Mouse (Mus musculus): ENCODE measurements around the gene H2-Eb2. TPM values are rescaled to one million over a fixed set of nuclear protein-coding genes. Genes with fewer than 3 reads are reported as not detected.

Gene H2-Eb2
- polyA plus RNA-seq, 1 experiment from 2014 or later: not detected

DNA sequence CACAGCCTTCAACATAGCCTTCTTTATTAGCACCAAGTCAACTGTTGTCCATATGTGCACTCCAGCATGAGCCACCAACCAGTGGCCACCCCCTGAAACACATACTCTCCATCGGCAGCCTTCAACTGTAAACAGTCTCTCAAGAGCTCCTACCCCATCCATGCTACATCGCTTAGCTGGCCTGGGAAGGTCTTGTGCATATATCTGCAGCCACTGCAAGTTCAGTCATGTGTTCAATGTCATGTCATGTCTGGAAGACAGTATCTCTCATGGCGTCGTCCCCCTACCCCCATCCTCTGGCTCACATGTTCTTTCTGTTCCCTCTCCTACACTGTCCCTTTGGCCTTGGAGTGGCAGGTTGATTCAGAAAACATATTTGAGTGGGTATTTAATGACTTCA, 19.4 kb downstream of the H2-Eb2 start:
- WGBS: 80% methylated on average over 4 of the region's 4 CpGs
- Histone ChIP-seq H3K36me3 (no peaks in the 10 kb centered on the region), H3K9ac (no peak overlapping the region), H3K4me3 (replicated peaks) (no peak overlapping the region), H3K27me3 (replicated peaks) (no peaks in the 10 kb centered on the region), H3K27ac (no peak overlapping the region), H3K4me1 (replicated peaks) (no peaks in the 10 kb centered on the region), H3K9me3 (no peaks in the 10 kb centered on the region), H3K4me2 (replicated peaks) (no peak overlapping the region)
- ATAC-seq: no peak

DNA sequence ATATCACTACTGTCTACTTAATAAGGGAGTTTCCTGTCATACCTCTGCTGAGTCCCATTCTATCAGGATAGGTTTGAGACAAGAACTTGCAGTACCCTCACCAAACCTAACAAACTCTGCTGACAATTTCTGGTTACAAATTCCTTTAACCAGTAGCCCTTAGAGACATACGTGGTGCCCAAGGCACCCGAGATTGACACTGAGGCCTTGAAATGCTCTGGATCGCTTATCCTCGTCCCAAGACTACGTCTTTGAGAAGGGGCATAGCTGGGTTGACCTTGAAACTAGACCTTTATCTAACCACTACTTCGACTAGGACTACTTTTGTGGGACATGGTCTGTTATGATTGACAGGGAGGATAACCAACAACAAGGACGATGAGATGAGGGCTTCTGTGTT, 20.0 kb downstream of the H2-Eb2 start:
- no peaks in the 10 kb centered on the region for H3K36me3 ChIP-seq
- no peaks in the 10 kb centered on the region for H3K4me1 ChIP-seq (replicated peaks)
- ATAC-seq: no peak
- WGBS: 81% methylated on average over 7 of the region's 7 CpGs
- H3K9me3 ChIP-seq: no peaks in the 10 kb centered on the region
- H3K27ac ChIP-seq: no peak overlapping the region
- no peaks in the 10 kb centered on the region for H3K27me3 ChIP-seq (replicated peaks)
- H3K4me3 ChIP-seq (replicated peaks): no peak overlapping the region
- no peak overlapping the region for H3K9ac ChIP-seq
- no peak overlapping the region for H3K4me2 ChIP-seq (replicated peaks)

DNA sequence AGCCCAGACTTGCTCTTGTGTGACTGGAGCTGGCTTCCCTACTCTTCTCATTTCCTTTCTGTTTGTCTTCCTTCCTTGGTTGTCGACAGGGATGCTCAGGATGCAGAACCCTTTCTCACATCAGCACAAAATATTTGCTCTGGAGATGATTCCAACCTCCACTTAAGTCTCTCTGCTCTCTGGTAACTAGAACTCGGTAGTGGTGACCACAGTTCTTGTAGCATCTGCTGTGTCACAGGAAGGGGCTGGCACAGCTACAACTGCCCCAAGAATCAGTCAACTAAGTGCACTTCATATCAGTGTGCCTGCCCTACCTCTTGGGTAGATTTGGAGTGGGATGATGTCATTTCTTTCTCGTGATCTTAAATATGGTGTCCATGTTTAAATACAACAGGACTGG, 20.6 kb downstream of the H2-Eb2 start:
- Histone ChIP-seq H3K36me3 (no peaks in the 10 kb centered on the region), H3K9ac (no peak overlapping the region), H3K27ac (no peak overlapping the region), H3K9me3 (no peaks in the 10 kb centered on the region), H3K4me3 (replicated peaks) (no peak overlapping the region), H3K27me3 (replicated peaks) (no peaks in the 10 kb centered on the region), H3K4me1 (replicated peaks) (no peaks in the 10 kb centered on the region), H3K4me2 (replicated peaks) (no peak overlapping the region)
- 63% methylated on average over 3 of the region's 3 CpGs for WGBS
- ATAC-seq: no peak

DNA sequence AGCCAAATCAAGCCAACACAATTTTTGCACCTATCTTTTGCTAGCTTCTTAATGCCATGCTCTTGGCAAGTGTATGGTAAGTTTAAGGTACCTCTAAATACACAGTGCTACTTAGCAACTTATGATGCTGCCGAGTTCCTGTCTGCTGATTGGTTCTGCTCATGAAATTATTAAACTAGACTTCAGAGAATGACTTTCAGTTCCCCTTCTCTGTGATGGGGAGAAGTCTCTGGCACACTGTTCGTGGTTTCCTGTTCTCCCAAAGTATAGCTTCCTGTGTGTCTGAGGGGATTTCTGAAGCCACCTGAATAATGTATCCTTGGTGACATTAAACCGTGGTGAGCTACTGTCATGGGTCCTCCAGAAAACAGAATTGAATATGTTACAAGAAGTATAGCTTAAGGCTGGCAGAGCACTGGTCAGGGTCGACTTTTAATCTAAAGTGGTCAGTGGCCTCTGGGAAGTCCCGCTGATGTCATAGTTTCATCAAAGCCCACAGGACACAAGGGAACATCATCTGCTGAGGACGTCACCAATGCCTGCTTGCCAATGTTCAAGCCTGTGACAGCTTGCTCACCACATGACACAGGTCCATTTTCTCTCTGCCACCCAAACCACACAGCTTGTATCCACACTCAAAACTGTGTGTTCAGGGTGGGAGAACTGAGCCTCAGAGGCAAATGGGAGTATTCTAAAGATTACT, 22.3 kb downstream of the H2-Eb2 start:
- Histone ChIP-seq H3K4me2 (replicated peaks) (no peak overlapping the region), H3K27me3 (replicated peaks) (no peaks in the 10 kb centered on the region), H3K4me1 (replicated peaks) (no peaks in the 10 kb centered on the region), H3K9me3 (no peaks in the 10 kb centered on the region; the same call in 1 of the 2 replicates), H3K4me3 (replicated peaks) (no peak overlapping the region), H3K36me3 (no peaks in the 10 kb centered on the region), H3K27ac (no peak overlapping the region), H3K9ac (no peak overlapping the region)
- 65% methylated on average over 6 of the region's 6 CpGs for WGBS
- ATAC-seq: no peak

DNA sequence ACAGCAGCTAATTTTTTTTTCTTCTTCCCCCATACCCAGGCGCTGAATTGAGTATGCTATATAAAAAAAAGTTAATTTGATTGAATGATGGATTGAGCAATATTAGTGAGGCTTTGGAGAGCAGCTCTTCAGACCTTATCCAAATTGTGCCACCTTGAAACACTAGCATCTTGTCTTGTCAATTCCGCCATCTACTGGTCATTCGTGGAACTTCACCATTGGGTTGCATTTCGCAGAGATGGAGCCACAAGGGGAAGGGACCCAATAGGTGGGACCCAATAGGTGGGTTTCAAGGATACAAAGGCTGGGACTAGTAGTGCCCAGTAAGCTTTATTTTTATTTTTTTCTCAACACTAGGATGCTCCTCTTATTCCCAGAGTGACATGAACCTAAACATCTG, 24.0 kb downstream of the H2-Eb2 start:
- no peak for ATAC-seq
- no peaks in the 10 kb centered on the region for H3K4me1 ChIP-seq (replicated peaks)
- no peaks in the 10 kb centered on the region for H3K36me3 ChIP-seq
- H3K4me3 ChIP-seq (replicated peaks): no peak overlapping the region
- H3K9me3 ChIP-seq: no peaks in the 10 kb centered on the region; the same call in 1 of the 2 replicates
- WGBS: 3% methylated on average over 4 of the region's 4 CpGs
- H3K27ac ChIP-seq: no peak overlapping the region
- no peak overlapping the region for H3K9ac ChIP-seq
- H3K27me3 ChIP-seq (replicated peaks): no peaks in the 10 kb centered on the region
- H3K4me2 ChIP-seq (replicated peaks): no peak overlapping the region

DNA sequence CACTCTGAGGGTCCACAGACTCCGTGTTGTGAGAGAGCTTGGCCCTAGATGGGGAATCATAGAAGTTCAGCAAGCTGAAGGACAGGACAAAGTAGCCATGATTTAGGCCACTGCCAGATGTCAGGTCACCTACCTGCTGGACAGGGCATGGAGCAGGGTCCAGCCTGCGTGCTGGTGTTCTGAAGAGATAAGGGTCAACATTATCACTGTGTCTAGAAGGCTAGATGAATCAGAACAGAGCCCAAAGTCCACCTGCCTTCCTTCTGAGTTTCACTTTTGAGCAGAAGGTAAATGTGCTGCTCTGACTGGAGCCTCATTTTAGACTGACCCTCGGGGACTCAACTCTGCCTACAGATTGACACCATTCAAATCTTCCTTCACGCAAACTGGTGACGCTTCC, 29.1 kb downstream of the H2-Eb2 start, which contains the start of gene Btnl2:
Gene Btnl2 (plus strand): TSS at position 284 of the 400 bp plus-strand sequence.
- 79% methylated on average over 5 of the region's 5 CpGs for WGBS
- H3K4me3 ChIP-seq (replicated peaks): no peak within 1 kb of the TSS
- no peak within 1 kb of the TSS for H3K9ac ChIP-seq
- H3K36me3 ChIP-seq: no peaks in the 10 kb centered on the region
- peak; percentile 75; the same call in 1 of the 2 replicates for ATAC-seq
- H3K27ac ChIP-seq: no peak within 1 kb of the TSS
- H3K27me3 ChIP-seq (replicated peaks): no peaks in the 10 kb centered on the region; the same call in 1 of the 2 replicates
- no peaks in the 10 kb centered on the region; the same call in 1 of the 2 replicates for H3K9me3 ChIP-seq
- no peaks in the 10 kb centered on the region for H3K4me1 ChIP-seq (replicated peaks)
- H3K4me2 ChIP-seq (replicated peaks): no peak within 1 kb of the TSS

DNA sequence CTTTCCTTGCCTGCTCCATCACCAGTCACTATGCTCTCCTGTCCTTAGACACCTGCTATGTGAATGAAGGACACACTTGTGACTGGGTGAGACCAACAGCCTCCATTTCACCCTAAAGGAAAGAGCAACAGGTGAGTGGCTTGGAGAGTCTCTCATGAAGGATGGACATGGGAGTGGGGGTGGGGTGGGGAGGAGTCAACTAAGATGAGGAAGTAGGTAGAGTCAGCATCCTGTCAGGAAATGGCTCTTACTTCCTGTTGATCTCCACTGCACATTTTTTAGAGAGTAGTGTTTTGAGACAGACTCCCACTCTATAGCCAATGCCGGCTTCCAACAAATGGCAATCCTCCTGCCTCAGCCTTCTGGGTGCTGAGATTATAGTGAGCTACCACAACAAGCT, 29.5 kb downstream of the H2-Eb2 start:
- Histone ChIP-seq H3K9me3 (no peaks in the 10 kb centered on the region; the same call in 1 of the 2 replicates), H3K4me3 (replicated peaks) (no peak overlapping the region), H3K27ac (no peak overlapping the region), H3K36me3 (no peaks in the 10 kb centered on the region), H3K4me2 (replicated peaks) (no peak overlapping the region), H3K27me3 (replicated peaks) (no peaks in the 10 kb centered on the region; the same call in 1 of the 2 replicates), H3K9ac (no peak overlapping the region), H3K4me1 (replicated peaks) (no peaks in the 10 kb centered on the region)
- WGBS: 70% methylated on average over 1 of the region's 1 CpGs
- ATAC-seq: peak; percentile 43; the same call in 1 of the 2 replicates

DNA sequence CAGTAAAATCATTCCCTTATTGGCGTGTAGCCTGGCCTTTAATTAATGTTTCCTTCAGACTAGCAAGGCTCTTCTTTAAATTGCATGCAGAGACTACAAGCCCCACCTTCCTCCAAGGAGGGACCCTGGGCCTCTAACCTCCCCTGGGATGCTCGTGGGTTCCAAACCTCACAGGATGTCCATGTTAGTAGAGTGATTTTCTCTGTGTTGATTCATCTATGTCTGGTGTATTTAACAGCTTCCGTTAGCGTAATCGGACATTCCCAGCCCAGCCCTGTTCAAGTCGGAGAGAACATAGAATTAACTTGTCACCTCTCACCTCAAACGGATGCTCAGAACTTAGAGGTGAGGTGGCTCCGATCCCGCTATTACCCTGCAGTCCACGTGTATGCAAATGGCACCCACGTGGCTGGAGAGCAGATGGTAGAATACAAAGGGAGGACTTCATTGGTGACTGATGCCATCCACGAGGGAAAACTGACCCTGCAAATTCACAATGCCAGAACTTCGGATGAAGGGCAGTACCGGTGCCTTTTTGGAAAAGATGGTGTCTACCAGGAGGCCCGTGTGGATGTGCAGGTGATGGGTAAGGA, 37.6 kb downstream of the H2-Eb2 start:
- Histone ChIP-seq H3K27ac (no peak overlapping the region), H3K9me3 (no peaks in the 10 kb centered on the region), H3K4me2 (replicated peaks) (no peak overlapping the region), H3K36me3 (no peaks in the 10 kb centered on the region), H3K4me1 (replicated peaks) (no peaks in the 10 kb centered on the region), H3K27me3 (replicated peaks) (no peaks in the 10 kb centered on the region; the same call in 1 of the 2 replicates), H3K4me3 (replicated peaks) (no peak overlapping the region), H3K9ac (no peak overlapping the region)
- no peak for ATAC-seq
- WGBS: 83% methylated on average over 15 of the region's 15 CpGs

DNA sequence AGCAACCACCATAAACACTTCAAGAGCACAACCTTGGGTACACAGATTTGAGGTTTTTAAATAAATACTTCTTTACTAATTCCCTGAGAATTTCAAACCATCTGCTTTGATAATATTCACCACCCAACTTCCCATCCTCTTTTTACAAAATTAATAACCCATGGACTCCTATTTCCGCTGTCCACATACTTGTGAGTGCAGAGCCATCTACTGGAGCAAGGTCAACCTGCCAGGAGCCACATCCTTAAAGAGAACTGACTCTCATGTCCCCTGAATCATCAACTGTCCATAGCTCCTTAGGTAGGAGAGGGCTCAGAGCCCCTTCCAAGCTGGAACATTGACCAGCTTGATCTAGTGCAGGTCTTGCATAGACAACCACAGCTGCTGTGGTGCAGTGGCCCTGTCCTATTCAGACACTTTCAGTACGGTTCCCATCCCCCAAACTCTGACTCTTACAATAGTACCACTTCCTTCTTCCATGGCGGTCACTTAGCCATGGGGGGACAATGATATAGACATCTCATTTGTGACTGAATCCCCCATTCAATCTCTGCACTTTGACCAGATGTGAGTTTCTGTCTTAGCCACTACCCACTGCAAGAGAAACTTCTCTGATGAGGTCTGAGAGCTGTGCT, 38.3 kb downstream of the H2-Eb2 start:
- 85% methylated on average over 3 of the region's 3 CpGs for WGBS
- H3K4me2 ChIP-seq (replicated peaks): no peak overlapping the region
- no peak overlapping the region for H3K9ac ChIP-seq
- H3K27ac ChIP-seq: no peak overlapping the region
- H3K27me3 ChIP-seq (replicated peaks): no peaks in the 10 kb centered on the region; the same call in 1 of the 2 replicates
- ATAC-seq: no peak
- no peak overlapping the region for H3K4me3 ChIP-seq (replicated peaks)
- no peaks in the 10 kb centered on the region for H3K36me3 ChIP-seq
- H3K9me3 ChIP-seq: no peaks in the 10 kb centered on the region
- no peaks in the 10 kb centered on the region for H3K4me1 ChIP-seq (replicated peaks)

DNA sequence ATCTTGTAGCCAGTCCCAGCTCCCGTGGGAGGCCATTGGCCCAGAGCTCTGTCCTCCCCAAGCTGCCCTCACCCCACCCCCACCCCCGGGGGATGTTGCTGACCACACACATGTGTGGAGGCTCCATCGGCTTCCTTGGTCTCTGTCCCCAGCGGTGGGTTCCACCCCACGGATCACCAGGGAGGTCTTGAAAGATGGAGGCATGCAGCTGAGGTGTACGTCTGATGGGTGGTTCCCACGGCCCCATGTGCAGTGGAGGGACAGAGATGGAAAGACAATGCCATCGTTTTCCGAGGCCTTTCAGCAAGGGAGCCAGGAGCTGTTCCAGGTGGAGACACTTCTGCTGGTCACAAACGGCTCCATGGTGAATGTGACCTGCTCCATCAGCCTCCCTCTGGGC, 39.6 kb downstream of the H2-Eb2 start:
- no peaks in the 10 kb centered on the region for H3K36me3 ChIP-seq
- WGBS: 75% methylated on average over 10 of the region's 10 CpGs
- no peaks in the 10 kb centered on the region for H3K4me1 ChIP-seq (replicated peaks)
- H3K4me2 ChIP-seq (replicated peaks): no peak overlapping the region
- H3K9ac ChIP-seq: no peak overlapping the region
- H3K27me3 ChIP-seq (replicated peaks): no peaks in the 10 kb centered on the region
- ATAC-seq: no peak
- no peaks in the 10 kb centered on the region for H3K9me3 ChIP-seq
- H3K4me3 ChIP-seq (replicated peaks): no peak overlapping the region
- no peak overlapping the region for H3K27ac ChIP-seq

DNA sequence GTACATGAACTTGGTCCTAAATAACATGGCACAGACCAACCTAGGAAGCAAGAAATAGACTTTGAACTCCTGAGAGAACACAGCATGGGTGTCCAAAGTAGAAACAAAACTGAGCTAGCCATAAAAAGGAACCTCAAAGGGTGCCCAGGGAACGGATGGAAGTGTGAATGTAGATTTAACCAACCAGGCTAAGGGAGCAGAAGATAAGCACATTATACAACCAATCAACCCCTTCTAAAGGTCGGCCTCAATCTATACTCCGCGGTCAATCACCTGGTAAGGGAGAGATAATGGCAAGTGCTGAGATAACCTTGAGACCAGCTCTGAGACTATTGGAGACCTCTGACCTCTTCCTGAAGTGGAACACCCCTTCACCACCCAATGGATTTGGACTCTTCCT, 45.1 kb downstream of the H2-Eb2 start:
- peak; percentile 73 for ATAC-seq
- 0 out of 2 replicates have a peak, but pooled peaks cover 3% of the 10 kb centered on the region for H3K4me1 ChIP-seq (replicated peaks)
- H3K27me3 ChIP-seq (replicated peaks): no peaks in the 10 kb centered on the region
- no peaks in the 10 kb centered on the region for H3K9me3 ChIP-seq
- H3K4me3 ChIP-seq (replicated peaks): no peak overlapping the region
- H3K9ac ChIP-seq: no peak overlapping the region
- H3K4me2 ChIP-seq (replicated peaks): no peak overlapping the region
- WGBS: 56% methylated on average over 4 of the region's 4 CpGs
- H3K27ac ChIP-seq: no peak overlapping the region
- no peaks in the 10 kb centered on the region for H3K36me3 ChIP-seq

DNA sequence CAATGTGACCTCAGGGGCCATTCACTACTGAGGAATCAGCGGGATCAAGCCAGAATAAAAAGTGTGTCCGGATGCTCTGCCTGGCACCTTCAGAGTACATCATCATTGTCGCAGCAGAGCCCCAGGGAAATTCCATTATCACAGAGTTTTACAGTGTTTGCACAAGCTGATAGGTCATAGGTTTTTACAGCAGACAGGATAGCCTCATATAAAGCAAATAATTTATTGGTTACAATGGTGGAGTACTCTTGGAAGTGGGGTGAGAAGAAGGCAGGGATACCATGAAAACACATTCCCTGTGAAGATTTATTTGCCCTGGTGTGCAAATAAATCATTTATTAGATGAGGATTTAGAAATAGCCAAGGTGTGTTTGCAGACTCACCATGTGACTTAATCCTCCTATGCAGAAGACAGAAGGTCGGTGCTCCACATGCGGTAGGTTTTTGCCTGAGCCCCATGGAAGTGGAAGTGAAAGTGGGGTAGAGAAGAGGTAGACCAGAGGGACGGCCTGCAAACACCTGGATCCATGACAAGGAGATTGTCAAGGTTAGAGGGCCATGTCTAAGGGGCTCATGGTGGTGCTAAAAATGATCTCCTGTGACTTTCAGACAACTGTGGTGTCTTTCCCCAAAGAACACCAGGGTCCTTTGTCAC, 47.7 kb downstream of the H2-Eb2 start:
- Histone ChIP-seq H3K9me3 (no peaks in the 10 kb centered on the region), H3K4me3 (replicated peaks) (no peak overlapping the region), H3K36me3 (no peaks in the 10 kb centered on the region), H3K9ac (no peak overlapping the region), H3K4me1 (replicated peaks) (0 out of 2 replicates have a peak, but pooled peaks cover 3% of the 10 kb centered on the region), H3K4me2 (replicated peaks) (peak overlapping the region; percentile 23; the same call in 1 of the 2 replicates), H3K27ac (0 out of 2 replicates have a peak overlapping the region, but pooled peaks have one; percentile 44), H3K27me3 (replicated peaks) (no peaks in the 10 kb centered on the region)
- 52% methylated on average over 6 of the region's 6 CpGs for WGBS
- ATAC-seq: peak; percentile 67

Measured in intestine, embryonic 15.5 days (tissue).